Mouse (Mus musculus): Measurements from ENCODE around the gene Fbrs.
A peak's percentile ranks its signal among the peaks of the same experiment; 100 is the strongest.
"Not testable (repeated sequence)": the region's sequence is repeated elsewhere in the genome, so short reads cannot be mapped to it uniquely, and the experiment has no call there.

Fbrs gene

DNA sequence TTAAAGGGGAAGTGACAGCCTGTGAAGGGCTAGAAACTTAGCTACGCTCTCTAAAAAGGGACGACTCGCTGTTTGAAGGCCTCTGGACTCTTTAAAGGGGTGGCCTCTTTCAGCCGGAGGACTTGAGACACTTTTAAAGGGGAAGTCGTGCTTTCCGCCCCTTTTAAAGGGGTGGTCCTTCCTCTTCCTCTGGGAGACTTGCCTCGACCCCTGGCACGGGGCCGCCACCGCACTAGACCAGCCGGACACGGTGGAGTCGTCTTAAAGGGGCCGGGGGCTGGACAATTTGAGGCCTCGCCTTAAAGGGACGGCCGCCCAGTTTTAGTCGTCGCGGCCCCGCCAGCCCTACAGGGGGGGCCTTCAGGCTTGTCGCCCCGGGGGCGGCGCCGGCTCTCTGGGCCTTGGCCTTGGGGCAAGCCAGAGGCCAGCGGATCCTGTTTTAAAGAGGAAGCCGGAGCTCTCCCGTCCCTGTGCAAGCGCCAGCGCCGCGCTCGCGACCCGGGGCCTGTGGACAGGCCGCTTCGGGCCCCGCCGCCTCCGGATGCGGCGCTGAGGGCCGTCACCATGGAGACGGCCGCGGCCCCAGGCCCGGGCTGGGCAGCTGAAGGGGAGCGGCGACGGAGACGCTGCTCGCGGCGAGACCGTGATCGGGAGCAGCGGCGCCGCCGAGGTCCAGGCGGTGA lies at the start of gene Fbrs:
Fbrs (plus strand) TSS at position 565 of the 683 bp plus-strand sequence.
- DNase-seq (ENCODE audit: extremely low spot score, low read depth, low spot score), result peak; percentile 99

DNA sequence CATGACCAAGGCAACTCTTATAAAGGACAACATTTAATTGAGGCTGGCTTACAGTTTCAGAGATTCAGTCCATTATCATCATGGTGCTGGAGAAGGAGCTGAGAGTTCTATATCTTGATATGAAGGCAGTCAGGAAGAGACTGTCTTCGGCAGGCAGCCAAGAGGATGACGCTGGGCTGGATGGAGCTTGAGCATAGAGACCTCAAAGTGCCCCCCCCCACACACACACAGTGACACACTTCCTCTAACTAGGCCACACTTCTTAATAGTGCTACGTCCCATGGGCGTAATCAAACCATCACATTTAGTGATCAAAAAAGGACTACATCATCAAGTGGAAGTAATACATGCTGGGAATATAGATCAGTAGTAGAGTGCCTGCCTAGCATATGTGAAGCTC lies 43.8 kb upstream of the Fbrs start:
- DNase-seq (ENCODE audit: extremely low spot score, low read depth, low spot score), result no peak

DNA sequence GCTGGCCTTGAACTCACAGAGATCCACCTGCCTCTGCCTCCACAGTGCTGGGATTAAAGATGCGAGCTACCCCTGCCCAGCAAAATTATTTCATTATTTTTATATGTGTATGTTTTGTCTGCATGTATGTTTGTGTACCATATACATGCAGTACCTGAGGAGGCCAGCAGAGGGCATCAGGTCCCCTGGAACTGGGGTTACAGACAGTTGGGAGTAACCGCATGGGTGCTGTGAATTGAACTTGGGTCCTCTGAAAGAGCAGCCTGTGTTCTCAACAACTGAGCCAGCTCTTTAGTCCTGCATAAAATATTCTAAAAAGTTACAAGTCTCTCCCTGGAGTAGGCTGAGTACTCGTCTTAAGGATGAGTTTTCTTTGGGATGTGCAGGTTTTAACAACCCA lies 41.3 kb upstream of the Fbrs start:
- DNase-seq (ENCODE audit: extremely low spot score, low read depth, low spot score), result no peak

DNA sequence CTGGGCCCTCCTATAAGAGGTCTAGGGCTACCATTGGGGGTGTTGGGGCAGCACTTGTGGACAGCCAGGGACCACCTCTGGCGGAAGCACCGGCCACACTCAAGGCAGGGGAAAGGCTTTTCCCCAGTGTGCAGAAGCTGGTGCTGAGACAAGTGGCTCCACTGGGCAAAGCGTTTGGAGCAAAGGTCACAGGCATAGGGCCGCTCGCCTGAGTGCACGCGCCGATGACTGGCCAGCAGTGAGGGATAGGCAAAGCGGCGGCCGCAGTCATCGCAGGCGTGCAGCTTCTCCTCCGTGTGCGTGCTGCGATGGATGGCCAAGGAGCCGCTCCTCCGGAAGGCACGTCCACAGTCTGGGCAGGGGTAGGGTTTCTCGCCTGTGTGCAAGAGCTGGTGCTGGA lies 35.0 kb upstream of the Fbrs start:
- no peak for DNase-seq (ENCODE audit: extremely low spot score, low read depth, low spot score)

DNA sequence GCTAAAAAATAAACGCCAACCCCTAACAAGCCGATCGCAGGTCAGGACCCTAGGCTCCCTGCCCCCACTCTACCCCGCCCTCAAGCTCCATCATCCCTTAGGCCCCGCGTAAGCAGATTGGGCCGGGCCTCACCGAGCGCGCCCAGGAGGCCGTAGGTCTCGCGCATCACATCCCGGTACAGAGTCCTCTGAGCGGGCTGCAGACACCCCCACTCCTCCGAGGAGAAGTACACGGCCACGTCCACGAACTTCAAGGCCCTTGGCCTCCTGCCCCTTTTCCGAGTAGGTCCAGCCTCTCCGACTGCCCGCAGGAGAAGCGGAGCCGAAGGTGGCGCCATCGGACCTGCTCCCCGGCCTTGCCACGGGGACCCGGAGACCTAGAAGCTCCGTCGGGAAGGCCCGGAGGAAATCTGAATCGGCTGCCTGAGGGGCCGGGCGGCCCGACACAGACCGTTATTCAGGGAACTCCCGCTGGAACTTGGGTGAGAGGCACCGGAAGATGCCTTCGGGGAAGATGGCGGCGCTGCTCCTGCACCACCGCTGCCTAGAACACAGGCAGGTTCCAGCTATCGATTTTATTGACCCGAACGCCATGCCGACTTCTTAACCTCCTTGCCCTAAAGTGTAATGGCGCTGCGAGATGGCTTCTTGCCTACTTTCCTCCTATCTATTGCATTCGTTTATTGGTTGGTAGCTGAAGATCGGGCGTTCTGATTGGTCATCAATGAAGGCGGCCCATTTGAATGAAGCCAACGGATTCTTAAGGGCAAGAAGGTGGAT lies 30.3 kb upstream of the Fbrs start, which contains the start of gene Zfp689:
Zfp689 (minus strand) TSS at position 638 of the 780 bp plus-strand sequence.
- DNase-seq (ENCODE audit: extremely low spot score, low read depth, low spot score), result peak; percentile 98

DNA sequence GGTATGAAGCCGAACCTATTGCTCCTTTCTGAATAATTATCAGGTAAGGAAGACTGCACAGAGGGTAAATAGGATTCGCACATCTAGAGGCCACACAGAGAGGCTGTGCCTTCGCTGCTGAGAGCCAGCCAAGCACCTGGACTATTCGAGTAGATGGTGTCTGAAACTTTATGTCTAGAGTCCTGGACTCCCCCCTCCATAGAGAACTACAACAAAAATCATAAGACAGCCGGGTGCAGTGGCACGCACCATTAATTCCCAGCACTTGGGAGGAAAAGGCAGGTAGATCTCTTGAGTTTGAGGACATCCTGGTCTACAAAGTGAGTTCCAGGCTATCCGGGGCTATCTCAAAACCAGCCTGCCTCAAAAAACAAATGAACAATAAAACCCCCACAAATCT lies 29.0 kb upstream of the Fbrs start:
- no peak for DNase-seq (ENCODE audit: extremely low spot score, low read depth, low spot score)

DNA sequence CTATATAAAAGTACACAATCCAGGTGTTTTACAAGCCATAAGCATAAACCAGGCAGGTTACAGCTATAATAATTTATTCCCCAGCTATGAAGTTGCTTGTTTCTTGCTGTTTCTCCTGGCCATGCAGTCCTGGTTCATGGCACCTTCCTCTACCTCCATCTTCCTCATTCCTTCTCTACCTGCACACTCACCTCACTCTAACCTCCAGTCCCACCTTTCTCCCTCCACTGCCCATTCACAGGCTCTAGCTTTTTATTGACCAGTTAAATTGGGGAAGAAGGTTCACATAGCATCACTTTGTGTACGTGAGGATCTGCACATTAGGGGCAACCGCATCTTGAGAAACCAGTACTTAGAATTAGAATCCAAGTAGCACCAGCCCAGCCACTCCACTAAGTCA lies 25.9 kb upstream of the Fbrs start:
- DNase-seq (ENCODE audit: extremely low spot score, low read depth, low spot score), result no peak

DNA sequence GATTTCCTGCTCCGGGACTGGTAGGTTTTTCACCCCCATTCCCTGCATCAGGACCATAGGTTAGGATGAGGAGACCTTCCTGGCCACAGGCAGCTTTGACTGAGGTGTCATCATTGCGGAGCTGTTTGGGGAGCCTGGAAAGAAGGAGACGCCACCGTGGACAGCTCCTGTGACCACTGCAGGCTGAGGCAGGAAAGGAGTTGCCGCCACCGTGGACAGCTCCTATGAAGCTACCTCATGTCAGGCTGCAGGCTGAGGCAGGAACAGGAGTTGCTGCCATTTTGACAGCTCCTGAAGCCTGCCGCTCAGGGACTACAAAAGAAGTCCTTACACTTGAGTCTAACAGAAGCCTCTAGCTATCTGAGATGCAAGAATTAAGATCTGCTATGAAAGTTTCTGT lies 24.1 kb upstream of the Fbrs start:
- no peak for DNase-seq (ENCODE audit: extremely low spot score, low read depth, low spot score)

DNA sequence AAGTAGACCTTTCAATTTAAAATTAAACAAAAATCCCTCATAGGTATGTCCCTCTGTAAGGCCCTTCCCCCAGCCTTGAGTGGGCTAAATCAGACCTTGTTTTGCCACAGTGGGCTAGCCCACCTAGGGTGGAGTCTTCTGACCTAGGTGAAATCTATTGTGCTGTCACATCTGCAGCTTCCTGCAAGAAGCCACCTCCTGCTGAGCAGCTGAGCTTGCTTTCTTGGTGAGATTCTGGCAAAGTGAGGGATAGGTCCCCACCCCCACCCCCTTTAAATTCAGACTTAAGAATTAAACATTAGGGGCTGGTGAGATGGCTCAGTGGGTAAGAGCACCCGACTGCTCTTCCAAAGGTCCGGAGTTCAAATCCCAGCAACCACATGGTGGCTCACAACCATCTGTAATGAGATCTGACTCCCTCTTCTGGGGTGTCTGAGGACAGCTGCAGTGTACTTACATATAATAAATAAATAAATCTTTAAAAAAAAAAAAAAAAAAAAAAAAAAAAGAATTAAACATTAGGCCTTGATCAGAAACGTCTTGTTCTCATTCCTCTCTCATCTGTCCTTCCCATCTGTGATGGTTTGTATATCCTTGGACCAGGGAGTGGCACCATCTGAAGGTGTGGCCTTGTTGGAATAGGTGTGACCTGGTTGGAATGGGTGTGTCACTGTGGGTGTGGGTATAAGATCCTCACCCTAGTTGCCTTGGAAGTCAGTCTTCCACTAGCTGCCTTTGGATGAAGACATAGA lies 20.5 kb upstream of the Fbrs start:
- DNase-seq (ENCODE audit: extremely low spot score, low read depth, low spot score), result not testable (repeated sequence)

DNA sequence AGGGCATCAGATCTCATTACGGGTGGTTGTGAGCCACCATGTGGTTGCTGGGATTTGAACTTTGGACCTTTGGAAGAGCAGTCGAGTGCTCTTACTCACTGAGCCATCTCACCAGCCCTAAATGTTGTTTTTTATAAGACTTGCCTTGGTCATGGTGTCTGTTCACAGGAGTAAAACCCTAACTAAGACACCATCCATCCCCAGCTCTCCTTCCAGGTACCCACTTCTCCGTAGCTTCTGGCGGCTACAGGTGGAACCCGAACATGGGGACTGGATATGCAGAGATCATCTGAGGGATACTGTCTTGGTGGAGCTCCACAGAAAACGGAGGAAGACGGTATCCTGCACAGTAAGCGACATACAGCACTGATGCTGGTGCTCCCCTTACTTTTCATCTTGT lies 19.7 kb upstream of the Fbrs start, which contains the start of gene Prr14:
Prr14 (plus strand) TSS at position 301 of the 400 bp plus-strand sequence.
- DNase-seq (ENCODE audit: extremely low spot score, low read depth, low spot score), result not testable (repeated sequence)

DNA sequence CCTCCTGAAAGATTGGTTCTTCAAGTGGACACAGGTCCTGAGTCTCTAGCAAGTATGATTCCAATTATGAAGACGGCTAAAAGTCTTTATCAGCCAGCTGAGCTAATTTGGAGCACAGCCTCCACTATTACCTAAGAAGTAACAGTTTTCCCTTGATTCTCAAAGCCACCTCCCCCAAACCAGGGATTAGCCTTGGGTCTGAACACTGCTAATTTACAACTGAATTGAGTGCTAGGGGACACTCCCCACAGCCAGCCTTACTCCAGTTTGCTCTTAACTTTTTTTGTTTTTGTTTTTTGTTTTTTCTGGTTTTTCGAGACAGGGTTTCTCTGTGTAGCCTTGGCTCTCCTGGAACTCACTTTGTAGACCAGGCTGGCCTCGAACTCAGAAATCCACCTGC lies 13.8 kb upstream of the Fbrs start:
- DNase-seq (ENCODE audit: extremely low spot score, low read depth, low spot score), result no peak

DNA sequence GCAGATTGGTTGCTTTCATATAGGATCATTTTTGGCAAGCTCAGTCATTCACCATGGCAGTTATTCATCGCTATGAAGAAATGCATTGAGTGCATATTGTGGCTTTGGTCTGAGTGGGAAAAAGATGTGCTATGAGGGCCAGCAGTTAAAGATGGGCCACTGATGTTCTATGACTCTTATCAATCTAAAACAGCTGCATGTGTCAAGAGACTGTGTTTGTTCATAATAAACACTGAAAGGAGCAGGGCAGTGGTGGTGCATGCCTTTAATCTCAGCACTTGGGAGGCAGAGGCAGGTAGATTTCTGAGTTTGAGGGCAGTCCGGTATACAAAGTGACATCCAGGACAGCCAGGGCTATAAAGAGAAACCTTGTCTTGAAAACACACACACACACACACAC lies 13.3 kb upstream of the Fbrs start:
- DNase-seq (ENCODE audit: extremely low spot score, low read depth, low spot score), result not testable (repeated sequence)

DNA sequence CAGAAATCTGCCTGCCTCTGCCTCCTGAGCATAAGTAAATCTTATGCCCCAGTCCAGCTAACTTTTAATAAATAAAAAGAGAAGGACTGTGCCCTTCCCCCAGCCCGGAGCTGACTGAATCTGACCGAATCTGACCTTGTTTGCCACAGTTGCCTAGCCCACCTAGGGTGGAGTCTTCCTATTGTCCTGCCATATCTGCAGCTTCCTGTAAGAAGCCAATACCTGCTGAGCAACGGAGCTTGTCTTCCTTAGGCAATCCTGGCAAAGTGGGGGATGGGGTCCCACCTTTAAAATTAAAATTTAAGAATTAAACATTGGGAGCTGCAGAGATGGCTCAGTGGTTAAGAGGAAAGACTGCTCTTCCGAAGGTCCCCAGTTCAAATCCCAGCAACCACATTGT lies 12.4 kb upstream of the Fbrs start:
- no peak for DNase-seq (ENCODE audit: extremely low spot score, low read depth, low spot score)

DNA sequence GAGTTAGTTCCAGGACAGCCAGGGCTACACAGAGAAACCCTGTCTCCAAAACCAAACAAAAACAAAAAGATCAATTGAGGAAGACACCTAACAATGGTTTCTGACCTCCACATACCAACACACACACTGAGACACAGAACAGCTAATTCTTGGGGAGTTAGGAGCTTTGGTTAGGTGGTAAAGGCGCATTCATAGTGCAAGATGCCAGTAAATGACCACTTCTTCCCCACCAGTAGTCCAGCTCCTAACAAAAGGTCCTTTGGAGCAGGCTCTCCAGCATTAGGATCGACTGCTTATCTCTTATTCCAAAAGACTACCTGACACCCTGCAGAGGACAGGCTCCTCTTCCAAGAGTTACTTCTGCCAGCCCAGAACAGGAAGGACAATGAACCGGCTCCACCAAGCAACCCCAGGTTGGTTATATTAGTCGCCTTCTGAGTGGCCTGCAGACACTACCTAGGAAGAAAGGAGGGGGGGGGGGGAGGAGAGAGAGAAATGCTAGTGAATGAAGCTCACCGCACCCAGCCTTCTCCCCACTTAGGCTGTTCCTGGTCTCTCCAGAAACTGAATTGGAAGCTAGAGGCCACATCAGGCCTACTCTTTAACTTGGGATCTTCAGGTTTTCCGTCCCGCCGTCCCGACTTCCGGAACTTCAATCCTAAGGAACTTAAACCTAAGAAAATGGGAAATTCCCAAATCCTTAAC lies 8.8 kb upstream of the Fbrs start:
- DNase-seq (ENCODE audit: extremely low spot score, low read depth, low spot score), result no peak

DNA sequence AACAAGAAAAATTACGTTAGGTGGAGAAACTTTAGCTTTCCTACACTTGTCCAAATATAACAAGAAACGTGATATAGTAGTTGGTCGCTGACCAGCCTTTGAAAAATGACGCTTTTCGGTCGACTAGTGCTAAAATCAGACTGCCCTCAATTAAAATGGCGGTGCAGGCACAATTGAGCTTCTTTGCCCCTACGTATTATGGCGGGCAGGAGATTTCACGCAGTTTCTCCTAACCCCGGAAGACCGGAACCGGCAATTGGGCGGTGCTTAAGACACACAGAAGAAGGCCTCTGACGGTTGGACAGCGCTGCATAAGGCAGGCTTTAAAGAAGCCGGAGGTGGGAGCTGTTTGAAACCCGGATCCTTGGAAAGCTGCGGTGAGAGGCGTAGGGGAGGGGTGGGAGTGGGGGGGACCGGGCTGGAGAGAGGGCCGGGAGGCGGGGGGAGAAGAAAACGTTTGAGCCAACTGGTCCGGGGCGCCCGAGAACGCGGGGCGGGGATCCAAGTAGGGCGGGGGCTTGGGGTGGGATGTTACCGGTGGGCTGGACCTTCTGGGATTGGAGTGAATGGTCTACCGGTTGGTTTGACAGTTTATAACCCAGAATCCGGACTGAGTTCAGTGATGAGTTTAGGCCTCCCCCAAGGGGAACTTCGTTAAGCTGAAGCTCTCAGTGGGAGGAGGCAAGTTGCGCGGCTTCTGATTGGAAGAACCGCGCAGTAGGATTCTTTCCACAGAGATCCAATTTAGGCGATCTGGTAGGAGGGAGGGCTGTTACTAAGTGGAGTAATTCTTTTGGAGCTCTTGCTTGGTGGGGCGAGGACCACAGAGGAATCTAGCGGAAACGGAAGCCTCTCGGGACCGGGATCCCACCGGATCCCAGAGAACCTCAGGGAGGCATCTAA lies 8.0 kb upstream of the Fbrs start:
- DNase-seq (ENCODE audit: extremely low spot score, low read depth, low spot score), result peak; percentile 83

DNA sequence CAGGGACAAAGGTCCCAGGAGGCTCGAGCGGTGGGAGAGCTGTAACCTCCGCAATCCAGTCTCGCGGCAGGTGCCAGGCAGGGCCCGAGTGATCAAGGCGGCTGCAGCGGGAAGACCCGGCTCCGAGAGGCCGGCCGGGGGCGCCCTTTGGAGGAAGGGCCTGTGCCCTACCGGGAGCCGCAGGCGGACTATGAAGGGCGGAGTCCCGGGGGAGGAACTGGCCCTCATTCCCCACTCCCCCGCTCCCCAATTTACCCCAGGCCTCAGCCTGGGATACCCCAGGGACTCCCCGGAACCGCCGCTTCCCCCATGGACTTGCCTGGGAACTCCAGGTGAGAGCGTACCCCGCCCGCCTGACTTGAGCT lies 7.4 kb upstream of the Fbrs start:
- no peak for DNase-seq (ENCODE audit: extremely low spot score, low read depth, low spot score)

DNA sequence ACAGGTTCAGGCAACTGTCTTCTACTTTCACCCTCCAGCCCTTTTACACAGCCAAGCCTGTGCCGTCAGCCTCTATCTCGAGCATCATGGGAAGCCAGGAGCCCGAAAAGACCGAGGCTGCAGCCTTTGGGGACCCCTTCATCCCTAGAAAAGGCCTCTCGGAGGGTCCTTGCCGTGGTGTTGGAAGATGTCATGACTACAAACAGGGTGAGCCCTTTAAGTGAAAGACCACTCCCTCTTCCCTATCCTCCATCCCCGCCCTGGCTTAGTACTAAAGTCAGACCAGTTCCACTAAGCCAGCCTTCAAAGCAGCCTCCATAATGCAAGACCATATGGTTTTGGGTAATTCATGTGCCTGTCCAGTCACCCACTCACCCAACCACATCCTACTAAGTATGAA lies 6.9 kb upstream of the Fbrs start:
- no peak for DNase-seq (ENCODE audit: extremely low spot score, low read depth, low spot score)

DNA sequence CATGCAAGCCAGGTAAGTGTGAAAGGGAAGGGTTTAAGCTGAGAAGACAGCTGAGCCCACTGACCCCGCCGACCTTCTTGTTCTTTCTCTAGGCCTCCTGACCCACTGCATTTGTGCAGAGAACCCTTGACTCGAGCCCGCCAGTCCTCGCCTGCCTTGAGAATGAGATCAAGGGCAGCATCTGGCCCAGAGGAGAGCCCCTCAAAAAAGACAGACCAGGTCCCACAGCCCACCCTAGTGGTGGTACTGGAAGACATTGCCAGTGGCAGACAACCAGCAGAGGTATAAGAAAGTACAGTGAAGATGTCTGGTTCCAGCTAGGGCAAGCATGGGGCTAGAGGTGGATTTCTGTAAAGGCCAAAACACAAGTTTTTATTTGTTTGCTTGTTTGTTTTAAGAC lies 5.3 kb upstream of the Fbrs start:
- DNase-seq (ENCODE audit: extremely low spot score, low read depth, low spot score), result no peak

DNA sequence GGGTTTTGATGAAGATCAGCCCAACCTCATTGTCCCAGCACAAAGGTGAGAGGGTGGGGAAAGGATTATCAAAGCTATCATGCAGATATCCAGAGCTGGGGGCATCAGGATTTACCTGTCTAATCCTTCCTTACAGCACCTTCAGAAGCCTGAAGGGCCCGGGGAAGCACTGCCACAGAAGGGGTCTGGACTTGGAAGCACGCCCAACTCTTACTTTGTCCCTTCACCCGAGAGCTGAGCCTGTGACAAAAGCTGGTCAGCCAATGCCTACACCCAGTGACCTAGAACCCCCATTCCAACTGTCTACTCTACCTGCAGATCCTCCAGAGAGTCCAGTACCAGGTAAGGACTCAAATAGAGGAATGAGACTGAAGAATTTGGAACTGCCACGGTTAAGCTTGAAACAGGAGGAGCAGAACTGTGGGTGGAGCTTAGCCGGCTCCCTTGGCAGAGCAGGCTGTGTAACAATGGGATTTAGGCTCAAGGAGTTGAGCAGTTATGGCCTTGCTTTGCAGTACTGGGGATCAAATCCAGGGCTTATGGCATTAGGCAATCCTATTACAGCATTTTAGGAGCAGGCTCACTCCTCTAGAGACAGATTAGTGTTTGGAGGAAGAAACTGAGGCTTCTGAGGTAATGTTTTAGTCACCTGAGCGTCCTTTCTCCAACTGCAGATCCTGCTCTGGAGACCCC lies 4.5 kb upstream of the Fbrs start:
- DNase-seq (ENCODE audit: extremely low spot score, low read depth, low spot score), result no peak

Data from hindlimb bud, embryonic 11.5 days (tissue).